Mouse (Mus musculus) layer of hippocampus, adult 8-10 months (tissue): ENCODE measurements around the gene Satb2. TPM values are rescaled to one million over a fixed set of nuclear protein-coding genes. Genes with fewer than 3 reads are reported as not detected.

Experiments
- DNase-seq, 2 experiments: peaks; one replicate each; pipeline ENCODE4 v3.0.0; 2022; ENCODE audit warnings: low spot score in 2 of 2
- total RNA-seq, 4 experiments: library from RNA; stranded (reverse); gene quantifications; 2 replicates each; pipeline ENCODE4 v1.2.4; 2022

Satb2 gene
- total RNA-seq, 4 experiments from 2014 or later: 15.4 to 20.3 (median 16.3) TPM

GRCm38 (mm10) chr1:56973593-56973950 is 4.9 kb downstream of the Satb2 start:
- DNase-seq: no peak

GRCm38 (mm10) chr1:56972950-56973592 is 5.4 kb downstream of the Satb2 start:
- peak; percentile 88 to 93 for DNase-seq

- DNase-seq: no peak
Measured at GRCm38 (mm10) chr1:56972251-56972949, 6.0 kb downstream of the Satb2 start.

GRCm38 (mm10) chr1:56971942-56972250 is 6.6 kb downstream of the Satb2 start:
- DNase-seq: no peak

- no peak for DNase-seq
Measured at GRCm38 (mm10) chr1:56971441-56971861, 7.0 kb downstream of the Satb2 start.

- DNase-seq: no peak
Measured at GRCm38 (mm10) chr1:56970740-56971141, 7.7 kb downstream of the Satb2 start.

- DNase-seq: no peak
Measured at GRCm38 (mm10) chr1:56969364-56970360, 8.8 kb downstream of the Satb2 start.

GRCm38 (mm10) chr1:56965879-56966579 is 12.4 kb downstream of the Satb2 start:
- DNase-seq: no peak

GRCm38 (mm10) chr1:56964493-56964892 is 14.0 kb downstream of the Satb2 start:
- no peak for DNase-seq

GRCm38 (mm10) chr1:56963291-56963690 is 15.2 kb downstream of the Satb2 start:
- no peak for DNase-seq

GRCm38 (mm10) chr1:56958996-56959395 is 19.5 kb downstream of the Satb2 start:
- no peak for DNase-seq

- DNase-seq: no peak
Measured at GRCm38 (mm10) chr1:56957942-56958341, 20.5 kb downstream of the Satb2 start.

GRCm38 (mm10) chr1:56956811-56957210 is 21.6 kb downstream of the Satb2 start:
- no peak for DNase-seq

- DNase-seq: no peak
Measured at GRCm38 (mm10) chr1:56955739-56956085, 22.7 kb downstream of the Satb2 start.

GRCm38 (mm10) chr1:56955055-56955738 is 23.3 kb downstream of the Satb2 start:
- no peak for DNase-seq

GRCm38 (mm10) chr1:56953538-56953937 is 24.9 kb downstream of the Satb2 start:
- no peak for DNase-seq

- no peak for DNase-seq
Measured at GRCm38 (mm10) chr1:56951980-56952379, 26.5 kb downstream of the Satb2 start.

GRCm38 (mm10) chr1:56951525-56951924 is 26.9 kb downstream of the Satb2 start:
- DNase-seq: no peak

GRCm38 (mm10) chr1:56939432-56939831 is 39.0 kb downstream of the Satb2 start:
- no peak for DNase-seq

GRCm38 (mm10) chr1:56938432-56938831 is 40.0 kb downstream of the Satb2 start:
- DNase-seq: no peak

GRCm38 (mm10) chr1:56936554-56936953 is 41.9 kb downstream of the Satb2 start:
- no peak for DNase-seq
